In genomic region chr2:71338145-71338796, GRCm38 (mm10) we compare ENCODE assay signal across 18 mouse cellular contexts. TPM values are rescaled to one million over a fixed set of nuclear protein-coding genes. Genes with fewer than 3 reads are reported as not detected.
A peak's percentile ranks its signal among the peaks of the same experiment; 100 is the strongest.
DNase-seq lines count a peak whose midpoint lies in the region; ATAC-seq and TF ChIP-seq lines count a peak whose summit lies in the region.
"Had no signal": no experiment of that assay in that cellular context is flagged by ENCODE, and none has a peak within 500 bp of the region (broad histone marks: within the 10 kb centered on the region; RNA-seq: fewer than 3 reads in every experiment).

No protein-coding gene starts in this region.

- WGBS in liver, postnatal 0 days (ENCODE audit: insufficient replicate concordance): 35% methylated on average over 12 of the region's 12 CpGs

- peak overlapping the region; percentile 53 for H3K4me2 ChIP-seq in liver, postnatal 0 days (ENCODE audit: low read depth, low read length)
- H3K4me2 ChIP-seq: embryonic facial prominence, embryonic 12.5 days; forebrain, embryonic 15.5 days; neural tube, embryonic 12.5 days had no signal

- peak; percentile 31 for ATAC-seq in liver, postnatal 0 days
- ATAC-seq: forebrain, embryonic 15.5 days; intestine, postnatal 0 days had no signal

- intact Hi-C loops in heart, postnatal 36 days (cut with DNase I): no loop called here

- H3K4me1 ChIP-seq in liver, postnatal 0 days (ENCODE audit: insufficient read depth): no peaks in the 10 kb centered on the region
- H3K4me1 ChIP-seq: embryonic facial prominence, embryonic 12.5 days; forebrain, embryonic 15.5 days; neural tube, embryonic 12.5 days had no signal

- no peaks in the 10 kb centered on the region for H3K27me3 ChIP-seq in liver, postnatal 0 days (ENCODE audit: insufficient read depth, low read length)
- H3K27me3 ChIP-seq: embryonic facial prominence, embryonic 12.5 days; forebrain, embryonic 15.5 days; neural tube, embryonic 12.5 days had no signal

- peak; percentile 22; the same call in 1 of the 2 replicates for TF ChIP-seq EP300 in liver, postnatal 0 days (IDR thresholded peaks at IDR 0.05; ENCODE audit: low read depth)

- DNase-seq in heart, adult 9 months (ENCODE audit: low spot score in 2 of 2): peak; percentile 21 to 33
- no peak for DNase-seq in heart, postnatal 36 days
- DNase-seq in A20 (ENCODE audit: low read depth, low spot score): peak; percentile 88
- peak; percentile 38 for DNase-seq in brain, adult 2 months (ENCODE audit: low read depth, low spot score)
- peak; percentile 38 for DNase-seq in liver, postnatal 0 days
- no peak for DNase-seq in right cerebral cortex, adult 18-20 months
- no peak for DNase-seq in cerebellum, postnatal 14 days
- no peak for DNase-seq in testis, postnatal 10 days (ENCODE audit: low spot score)
- DNase-seq: cerebellum, adult 18-20 months; gastrocnemius, postnatal 25 days; heart, postnatal 4 days; kidney, postnatal 4 days; right cerebral cortex, postnatal 14 days had no signal

- TF ChIP-seq CTCF in liver, postnatal 0 days (IDR thresholded peaks at IDR 0.05; ENCODE audit: low read depth): no peak

- H3K27ac ChIP-seq in liver, postnatal 0 days (ENCODE audit: low read depth): peak overlapping the region; percentile 53
- H3K27ac ChIP-seq: embryonic facial prominence, embryonic 12.5 days; forebrain, embryonic 15.5 days; neural tube, embryonic 12.5 days; stomach, postnatal 0 days had no signal

- H3K9me3 ChIP-seq in liver, postnatal 0 days (ENCODE audit: low read length): no peaks in the 10 kb centered on the region
- H3K9me3 ChIP-seq: embryonic facial prominence, embryonic 12.5 days; forebrain, embryonic 15.5 days; neural tube, embryonic 12.5 days had no signal

- H3K4me3 ChIP-seq in liver, postnatal 0 days (ENCODE audit: low read depth, low read length): no peak overlapping the region
- H3K4me3 ChIP-seq: embryonic facial prominence, embryonic 12.5 days; forebrain, embryonic 15.5 days; neural tube, embryonic 12.5 days had no signal

- peaks cover 6% of the 10 kb centered on the region; the same call in 1 of the 2 replicates for H3K36me3 ChIP-seq in liver, postnatal 0 days (replicated peaks; ENCODE audit: insufficient read depth, low read length)

- no peak overlapping the region for H3K9ac ChIP-seq in liver, postnatal 0 days (replicated peaks)
- H3K9ac ChIP-seq: embryonic facial prominence, embryonic 12.5 days; forebrain, embryonic 15.5 days; neural tube, embryonic 12.5 days had no signal

RNA-seq across cellular contexts. Expression of gene Slc25a12, which starts 29.3 kb away (rescaled TPM):
- 100 to 1,000 TPM; 252 to 275 TPM for total RNA-seq in heart, postnatal 36 days (2021)
- 20.5 and 21.0 TPM in 2 replicates for polyA plus RNA-seq in liver, postnatal 0 days (2015; fragmentation: Nextera tagmentation; extraction: Ambion mirVana)

RNA-seq across cellular contexts. Expression of gene Hat1, which starts 50.5 kb away (rescaled TPM):
- total RNA-seq in heart, postnatal 36 days (2021): 10 to 100 TPM; 29.6 to 32.9 TPM
- 49.2 and 53.6 TPM in 2 replicates for polyA plus RNA-seq in liver, postnatal 0 days (2015; fragmentation: Nextera tagmentation; extraction: Ambion mirVana)

Comparison
In these comparisons a context has a peak if more than half of its experiments do, and no peak if none do; other contexts are left out.
1. DNase-seq: peak in heart, adult 9 months (2 of 2), A20 (single experiment), brain, adult 2 months (single experiment) and liver, postnatal 0 days (single experiment); none in heart, postnatal 36 days (0 of 2), right cerebral cortex, adult 18-20 months (single experiment), cerebellum, postnatal 14 days (0 of 2) and testis, postnatal 10 days (single experiment).